Mouse (Mus musculus) lung, adult 2 months (tissue): ENCODE data around the gene Mtap. TPM values are rescaled to one million over a fixed set of nuclear protein-coding genes. Genes with fewer than 3 reads are reported as not detected.
A peak's percentile ranks its signal among the peaks of the same experiment; 100 is the strongest.

Experiments used
- DNase-seq: peaks from one replicate; pipeline ENCODE4 v3.0.0; 2022
- H3K4me1 ChIP-seq: fragments of 200-500 bp; 2 replicates; pipeline ENCODE4 v1.6.1; 2011; ENCODE audit warnings: low read length; ENCODE audit not compliant: control insufficient read depth, insufficient read depth
- H3K4me3 ChIP-seq: fragments of 200-500 bp; replicated peaks from 2 replicates; pipeline ENCODE3; 2011; ENCODE audit warnings: low read depth, mild to moderate bottlenecking, control low read depth, low read length; ENCODE audit errors: extremely low read depth
- CTCF ChIP-seq: fragments of 200-500 bp; IDR thresholded peaks from 2 replicates; pipeline ENCODE4 v1.5.1; 2011; ENCODE audit warnings: mild to moderate bottlenecking, low read length, control low read depth; ENCODE audit not compliant: insufficient read depth
- POLR2A ChIP-seq: fragments of 200-500 bp; IDR thresholded peaks from 2 replicates; pipeline ENCODE4 v1.6.1; 2011; ENCODE audit warnings: low read depth, mild to moderate bottlenecking, control low read depth, low read length, borderline replicate concordance; ENCODE audit errors: extremely low read depth
- WGBS: fragments of 180-500 bp; shearing (Covaris S2); methylation state at CpG from one replicate; pipeline ENCODE4 v1.1.7; 2018; 5-methylcytosine and 5-hydroxymethylcytosine counted together
- polyA plus RNA-seq: library from polyadenylated mRNA; depleted of rRNA; stranded (reverse); fragments of >200 nt; gene quantifications from 2 replicates; pipeline ENCODE4 v1.2.3, GENCODE M21; 2012

Mtap gene
- polyA plus RNA-seq, 1 experiment: 4.2 TPM

- DNase-seq: peak; percentile 53
- 3% methylated on average over 5 of the region's 5 CpGs for WGBS
- H3K4me1 ChIP-seq: no peaks in the 10 kb centered on the region
- TF ChIP-seq POLR2A (no peak), CTCF (0 out of 2 replicates have a peak, but pooled peaks have one; percentile 16)
- H3K4me3 ChIP-seq: no peak overlapping the region
Observed at GRCm38 (mm10) chr4:89129311-89129913, 7.5 kb upstream of the Mtap start.

- no peak overlapping the region for H3K4me3 ChIP-seq
- H3K4me1 ChIP-seq: no peaks in the 10 kb centered on the region
- WGBS: 61% methylated on average over 3 of the region's 3 CpGs
- TF ChIP-seq POLR2A: no peak
- no peak for TF ChIP-seq CTCF
- no peak for DNase-seq
Observed at GRCm38 (mm10) chr4:89131795-89132194, 5.1 kb upstream of the Mtap start.

- Histone ChIP-seq H3K4me3 (no peak overlapping the region), H3K4me1 (peaks cover 5% of the 10 kb centered on the region; the same call in 1 of the 2 replicates)
- TF ChIP-seq CTCF: no peak
- WGBS: 55% methylated on average over 3 of the region's 3 CpGs
- no peak for DNase-seq
Observed at GRCm38 (mm10) chr4:89136356-89136755, 566 bp upstream of the Mtap start.

- Histone ChIP-seq H3K4me1 (peaks cover 5% of the 10 kb centered on the region; the same call in 1 of the 2 replicates), H3K4me3 (peak overlapping the region; percentile 87)
- DNase-seq: peak; percentile 40
- TF ChIP-seq POLR2A (no peak), CTCF (no peak)
- WGBS: 2% methylated on average over 36 of the region's 36 CpGs
Observed at GRCm38 (mm10) chr4:89137542-89138360, 829 bp downstream of the Mtap start.

GRCm38 (mm10) chr4:89138361-89138651 is 1.4 kb downstream of the Mtap start:
- 30% methylated on average over 4 of the region's 4 CpGs for WGBS
- Histone ChIP-seq H3K4me1 (peaks cover 5% of the 10 kb centered on the region; the same call in 1 of the 2 replicates), H3K4me3 (no peak overlapping the region)
- TF ChIP-seq CTCF (no peak), POLR2A (no peak)
- no peak for DNase-seq

GRCm38 (mm10) chr4:89140832-89141231 is 3.9 kb downstream of the Mtap start:
- peaks cover 5% of the 10 kb centered on the region; the same call in 1 of the 2 replicates for H3K4me1 ChIP-seq
- no peak for DNase-seq
- 46% methylated on average over 5 of the region's 5 CpGs for WGBS
- no peak for TF ChIP-seq POLR2A
- H3K4me3 ChIP-seq: no peak overlapping the region

- peak; percentile 78 for DNase-seq
- TF ChIP-seq CTCF (peak; percentile 100), POLR2A (no peak)
- Histone ChIP-seq H3K4me1 (no peaks in the 10 kb centered on the region), H3K4me3 (no peak overlapping the region)
- WGBS: 45% methylated on average over 6 of the region's 6 CpGs
Observed at GRCm38 (mm10) chr4:89145409-89145808, 8.5 kb downstream of the Mtap start.

- peak; percentile 13 for DNase-seq
- 47% methylated on average over 3 of the region's 3 CpGs for WGBS
- no peak for TF ChIP-seq POLR2A
- TF ChIP-seq CTCF: peak; percentile 29; the same call in 1 of the 2 replicates
- no peaks in the 10 kb centered on the region for H3K4me1 ChIP-seq
- no peak overlapping the region for H3K4me3 ChIP-seq
Observed at GRCm38 (mm10) chr4:89146291-89146690, 9.4 kb downstream of the Mtap start.

GRCm38 (mm10) chr4:89149261-89149660 is 12.3 kb downstream of the Mtap start:
- no peak for TF ChIP-seq POLR2A
- no peak for TF ChIP-seq CTCF
- Histone ChIP-seq H3K4me3 (no peak overlapping the region), H3K4me1 (no peaks in the 10 kb centered on the region)
- no peak for DNase-seq

- Histone ChIP-seq H3K4me1 (no peaks in the 10 kb centered on the region; the same call in 1 of the 2 replicates), H3K4me3 (no peak overlapping the region)
- no peak for DNase-seq
- TF ChIP-seq POLR2A (no peak), CTCF (no peak)
- WGBS: 98% methylated on average over 3 of the region's 3 CpGs
Observed at GRCm38 (mm10) chr4:89161389-89161788, 24.5 kb downstream of the Mtap start.

- H3K4me1 ChIP-seq: no peaks in the 10 kb centered on the region; the same call in 1 of the 2 replicates
- H3K4me3 ChIP-seq: no peak overlapping the region
- no peak for TF ChIP-seq CTCF
- no peak for TF ChIP-seq POLR2A
- 37% methylated on average over 5 of the region's 5 CpGs for WGBS
- no peak for DNase-seq
Observed at GRCm38 (mm10) chr4:89162496-89162895, 25.6 kb downstream of the Mtap start.
